Mouse (Mus musculus) thymus, postnatal 4 days (tissue): ENCODE data around the gene Gm49380.

Source experiments
- DNase-seq: peaks from one replicate; pipeline ENCODE4 v3.0.0; 2021

The Gm49380 gene

GRCm38 (mm10) chr9:44044426-44045157 lies 68.7 kb downstream of the Gm49380 start:
- peak; percentile 84 for DNase-seq

- peak; percentile 76 for DNase-seq
These were observed 69.4 kb downstream of the Gm49380 start for GRCm38 (mm10) chr9:44043708-44044425.

DNA sequence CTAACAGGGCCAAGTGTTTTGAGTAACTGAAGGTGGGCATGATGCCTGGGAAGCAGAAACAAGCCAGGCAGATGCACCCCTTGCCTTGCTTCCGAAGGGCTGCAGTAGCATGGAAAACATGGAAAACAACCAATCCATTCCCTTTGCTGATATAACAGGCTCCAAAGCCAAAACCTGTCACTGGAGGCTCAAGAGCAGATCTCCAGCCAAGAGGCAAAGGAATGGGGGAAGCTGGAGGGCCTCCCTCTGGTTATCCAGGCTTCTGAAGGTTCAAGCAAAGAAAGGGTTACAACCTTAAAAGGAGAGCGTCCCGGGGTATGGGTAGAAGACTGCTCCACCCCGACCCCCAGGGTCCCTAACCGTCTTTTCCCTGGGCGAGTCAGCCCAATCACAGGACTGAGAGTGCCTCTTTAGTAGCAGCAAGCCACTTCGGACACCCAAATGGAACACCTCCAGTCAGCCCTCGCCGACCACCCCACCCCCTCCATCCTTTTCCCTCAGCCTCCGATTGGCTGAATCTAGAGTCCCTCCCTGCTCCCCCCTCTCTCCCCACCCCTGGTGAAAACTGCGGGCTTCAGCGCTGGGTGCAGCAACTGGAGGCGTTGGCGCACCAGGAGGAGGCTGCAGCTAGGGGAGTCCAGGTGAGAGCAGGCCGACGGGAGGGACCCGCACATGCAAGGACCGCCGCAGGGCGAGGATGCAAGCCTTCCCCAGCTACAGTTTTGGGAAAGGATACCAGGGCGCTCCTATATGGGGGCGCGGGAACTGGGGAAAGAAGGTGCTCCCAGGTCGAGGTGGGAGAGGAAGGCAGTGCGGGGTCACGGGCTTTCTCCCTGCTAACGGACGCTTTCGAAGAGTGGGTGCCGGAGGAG lies 70.2 kb downstream of the Gm49380 start, which contains the start of gene Thy1:
TSS of gene Thy1 (plus strand) at position 549 of the 872 bp plus-strand sequence.
- DNase-seq: peak; percentile 84

DNA sequence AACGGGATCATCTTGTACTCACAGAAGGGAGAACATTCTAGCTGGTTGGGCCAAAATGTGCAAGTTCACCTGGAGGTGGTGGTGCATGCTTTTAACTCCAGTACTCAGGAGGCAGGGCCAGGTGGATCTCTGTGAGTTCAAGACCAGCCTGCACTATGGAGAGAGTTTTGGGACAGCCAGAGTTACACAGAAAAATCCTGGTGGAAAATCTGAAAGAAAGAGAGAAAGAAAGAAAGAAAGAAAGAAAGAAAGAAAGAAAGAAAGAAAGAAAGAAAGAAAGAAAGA lies 71.0 kb downstream of the Gm49380 start:
- DNase-seq: no peak

- DNase-seq: no peak
These were observed 71.5 kb downstream of the Gm49380 start for GRCm38 (mm10) chr9:44041511-44042395.

DNA sequence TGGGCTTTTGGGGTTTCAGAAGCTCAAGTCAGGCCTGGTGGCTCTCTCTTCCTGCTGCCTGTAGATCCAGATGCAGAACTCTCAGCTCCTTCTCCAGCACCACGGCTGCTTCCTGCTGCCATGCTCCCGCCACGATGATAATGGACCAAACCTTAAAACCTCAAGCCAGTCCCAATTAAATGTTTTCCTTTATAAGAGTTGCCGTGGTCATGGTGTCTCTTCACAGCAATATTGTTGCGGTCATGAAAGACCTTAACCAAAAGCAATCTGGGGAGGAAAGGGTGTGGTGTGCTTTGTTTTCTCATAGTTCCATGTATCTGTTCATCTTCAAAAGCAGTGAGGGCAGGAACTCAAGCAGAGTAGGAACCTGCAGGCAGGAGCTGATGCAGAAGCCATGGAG lies 76.2 kb downstream of the Gm49380 start:
- no peak for DNase-seq

GRCm38 (mm10) chr9:44033957-44034727 lies 79.2 kb downstream of the Gm49380 start:
- DNase-seq: peak; percentile 59

DNA sequence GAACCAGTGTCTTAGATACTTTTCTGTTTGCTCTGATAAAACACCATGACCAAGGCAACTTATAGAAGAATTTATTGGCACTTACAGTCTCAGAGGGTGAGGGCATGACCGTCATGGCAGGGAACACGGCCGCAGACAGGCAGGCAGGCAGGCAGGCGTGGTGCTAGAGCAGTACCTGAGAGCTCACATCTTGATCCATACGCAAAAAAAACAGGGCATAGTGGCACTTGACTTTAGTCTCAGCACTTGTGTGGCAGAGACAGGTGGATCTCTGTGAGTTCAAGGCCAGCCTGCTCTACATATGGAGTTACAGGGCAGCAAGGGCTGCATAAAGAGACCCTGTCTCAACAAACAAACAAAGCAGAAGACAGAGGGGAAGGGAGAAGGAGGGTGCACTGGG lies 80.0 kb downstream of the Gm49380 start:
- DNase-seq: no peak

DNA sequence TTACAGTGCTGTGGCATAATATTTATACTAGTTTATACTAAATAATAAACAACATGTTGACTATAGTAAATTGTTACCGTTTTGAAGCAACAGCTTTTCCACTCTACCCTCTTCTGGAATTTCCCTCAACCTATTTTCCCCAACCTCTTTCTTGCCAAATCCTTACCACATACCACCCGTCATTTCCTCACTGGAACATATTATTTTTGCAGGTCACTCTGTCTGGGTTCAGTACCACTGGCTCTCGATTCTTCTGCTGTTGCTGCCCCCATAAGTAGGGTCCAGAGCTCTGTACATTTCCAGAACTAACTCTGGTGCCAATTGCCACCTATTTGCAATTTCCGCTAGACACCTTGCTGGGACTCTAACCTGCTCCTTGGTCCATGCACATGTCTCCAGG lies 81.4 kb downstream of the Gm49380 start:
- no peak for DNase-seq

DNA sequence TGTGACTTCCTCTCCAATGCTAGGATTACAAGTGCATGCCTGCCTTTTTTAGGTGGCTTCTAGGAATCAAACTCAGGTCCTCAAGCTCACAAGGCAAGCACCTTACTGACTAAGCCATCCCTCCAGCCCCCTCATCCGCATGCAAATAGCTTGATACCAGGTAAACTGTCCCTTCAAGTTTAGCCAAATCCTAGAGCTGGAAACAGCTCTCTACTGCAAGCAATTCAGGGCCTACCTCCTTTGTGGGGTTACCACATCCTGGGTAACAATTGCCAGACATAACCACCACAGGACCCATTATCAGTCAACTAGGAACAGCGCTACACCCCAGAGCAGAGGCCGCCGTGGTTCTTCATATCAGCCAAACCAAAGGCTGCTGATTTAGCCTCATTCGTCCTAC lies 82.2 kb downstream of the Gm49380 start:
- DNase-seq: peak; percentile 60

GRCm38 (mm10) chr9:44030646-44031045 lies 82.7 kb downstream of the Gm49380 start:
- DNase-seq: no peak

- DNase-seq: peak; percentile 70
These were observed 83.6 kb downstream of the Gm49380 start for GRCm38 (mm10) chr9:44029580-44030236.

DNA sequence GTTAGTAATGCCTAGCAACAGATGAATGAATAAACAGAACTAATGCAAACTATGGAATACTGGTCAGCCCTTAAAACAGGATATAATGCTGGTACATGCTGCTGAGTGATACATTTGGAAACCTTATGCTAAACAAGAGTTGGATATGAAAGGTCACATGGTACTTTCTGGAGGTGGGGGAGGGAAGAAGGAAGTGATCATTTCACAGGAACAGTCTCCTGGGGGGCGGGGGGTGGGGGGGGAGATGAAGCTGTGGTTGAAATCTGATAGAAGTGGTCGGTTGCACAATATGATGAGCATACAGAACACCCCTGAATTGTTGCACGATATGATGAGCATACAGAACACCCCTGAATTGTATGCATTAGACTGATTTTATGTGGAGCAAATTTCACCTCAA lies 89.2 kb downstream of the Gm49380 start:
- DNase-seq: no peak

DNA sequence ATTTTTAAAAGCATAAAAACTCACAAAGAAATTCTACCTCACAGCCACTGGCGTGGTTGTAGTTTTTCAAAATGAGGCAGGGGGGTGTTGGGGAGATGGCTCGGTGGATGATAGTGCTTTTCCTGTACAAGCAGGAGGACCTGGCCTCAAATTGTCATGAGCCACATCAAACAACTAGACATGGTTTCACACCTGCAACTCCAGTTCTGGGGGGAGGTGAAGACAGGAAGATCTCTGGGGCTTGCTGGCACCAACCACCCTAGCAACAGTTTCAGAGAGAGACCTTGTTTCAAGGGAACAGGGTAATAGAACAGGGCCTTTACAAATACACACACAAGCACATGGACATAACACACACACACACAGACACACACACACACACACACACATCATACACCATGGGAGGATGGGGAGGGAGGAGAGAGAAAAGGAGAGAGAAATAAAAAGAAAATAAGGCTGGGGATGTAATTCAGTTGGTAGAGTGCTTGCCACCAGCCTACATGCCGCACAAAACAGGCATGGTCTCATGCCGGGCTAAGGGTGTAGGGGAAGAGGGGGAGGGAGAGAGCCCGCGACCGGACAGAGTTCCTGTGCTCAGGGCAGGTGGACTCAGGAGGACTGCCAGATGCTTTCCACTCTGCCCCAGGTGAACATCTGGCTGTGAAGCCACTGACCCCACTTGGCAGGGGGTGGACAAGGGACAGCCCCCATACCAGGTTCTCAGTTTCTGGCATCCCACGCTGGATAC lies 91.0 kb downstream of the Gm49380 start:
- DNase-seq: peak; percentile 69

GRCm38 (mm10) chr9:44020001-44020400 lies 93.3 kb downstream of the Gm49380 start:
- peak; percentile 61 for DNase-seq

DNA sequence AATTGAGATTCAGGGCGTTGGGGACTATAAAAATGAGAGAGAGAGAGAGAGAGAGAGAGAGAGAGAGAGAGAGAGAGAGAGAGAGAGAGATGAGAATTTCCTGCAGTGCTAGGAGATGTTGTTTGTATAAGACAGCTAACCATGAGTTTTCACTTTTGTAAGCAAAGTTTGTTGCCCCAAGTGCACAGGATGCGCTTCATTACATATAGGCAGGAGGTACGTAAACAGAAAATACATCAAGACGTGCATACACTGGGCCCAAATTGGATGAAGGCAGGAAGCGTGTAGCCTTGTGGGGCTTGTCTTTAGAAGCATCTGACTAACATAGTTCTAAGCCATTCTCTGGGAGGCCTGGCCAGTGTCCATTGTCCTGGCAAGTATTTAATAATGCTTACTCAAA lies 95.5 kb downstream of the Gm49380 start:
- peak; percentile 42 for DNase-seq
